Mouse (Mus musculus) limb, embryonic 11.5 days (tissue): ENCODE results near the gene Pou2af1. TPM values are rescaled to one million over a fixed set of nuclear protein-coding genes. Genes with fewer than 3 reads are reported as not detected.

Experiments
- ATAC-seq: fragments of 200-750 bp; cut with Nextera tagmentation; 2 replicates; pipeline ENCODE4 v1.8.0; 2017; ENCODE audit warnings: low read depth; ENCODE audit not compliant: insufficient number of reproducible peaks, low FRiP score, low TSS enrichment
- DNase-seq: peaks from one replicate; pipeline ENCODE4 v3.0.0-alpha.2; 2015; ENCODE audit warnings: low spot score
- H3K27ac ChIP-seq: fragments of 300-500 bp; sonication (generic); replicated peaks from 2 replicates; pipeline ENCODE4 v1.5.1; 2014; ENCODE audit warnings: low read depth, mild to moderate bottlenecking, low read length
- H3K27me3 ChIP-seq: fragments of 300-500 bp; sonication (generic); 2 replicates; pipeline ENCODE4 v1.6.1; 2014; ENCODE audit warnings: mild to moderate bottlenecking, low read length, mixed read lengths; ENCODE audit not compliant: control insufficient read depth, insufficient read depth
- H3K36me3 ChIP-seq: fragments of 300-500 bp; sonication (generic); 2 replicates; pipeline ENCODE4 v1.6.1; 2014; ENCODE audit warnings: mild to moderate bottlenecking, low read length, moderate library complexity, mixed read lengths; ENCODE audit not compliant: control insufficient read depth, insufficient read depth
- H3K4me1 ChIP-seq: fragments of 300-500 bp; sonication (generic); 2 replicates; pipeline ENCODE4 v1.6.1; 2014; ENCODE audit warnings: low read length, mixed read lengths; ENCODE audit not compliant: control insufficient read depth, insufficient read depth
- H3K4me2 ChIP-seq: fragments of 300-500 bp; sonication (generic); 2 replicates; pipeline ENCODE4 v1.6.1; 2014; ENCODE audit warnings: low read depth, mild to moderate bottlenecking, moderate library complexity; ENCODE audit not compliant: severe bottlenecking
- H3K4me3 ChIP-seq: fragments of 300-500 bp; sonication (generic); 2 replicates; pipeline ENCODE4 v1.5.1; 2014; ENCODE audit warnings: low read depth, low read length
- H3K9ac ChIP-seq: fragments of 300-500 bp; sonication (generic); 2 replicates; pipeline ENCODE4 v1.6.1; 2014; ENCODE audit warnings: mild to moderate bottlenecking, low read length
- H3K9me3 ChIP-seq: fragments of 300-500 bp; sonication (generic); 2 replicates; pipeline ENCODE4 v1.6.1; 2016; ENCODE audit warnings: low read length; ENCODE audit not compliant: control insufficient read depth
- WGBS: fragments of 180-500 bp; shearing (Covaris S2); extraction: QIAGEN DNeasy Blood & Tissue Kit; methylation state at CpG from one replicate; pipeline ENCODE4 v1.1.7; 2014; 5-methylcytosine and 5-hydroxymethylcytosine counted together
- polyA plus RNA-seq: library from polyadenylated mRNA; unstranded; fragments of >200 nt; fragmentation: Nextera tagmentation; extraction: Ambion mirVana; gene quantifications from 2 replicates; pipeline ENCODE4 v1.2.1, GENCODE M21; 2014

Gene Pou2af1
- polyA plus RNA-seq, 1 experiment from 2014 or later, result not detected

GRCm38 (mm10) chr9:51175722-51176121, 37.8 kb upstream of the Pou2af1 start:
- ATAC-seq (no peak), DNase-seq (no peak)
- no peak overlapping the region for H3K27ac ChIP-seq
- H3K27me3 ChIP-seq, result no peaks in the 10 kb centered on the region
- no peak overlapping the region for H3K4me3 ChIP-seq
- H3K36me3 ChIP-seq, result no peaks in the 10 kb centered on the region
- H3K9me3 ChIP-seq, result no peaks in the 10 kb centered on the region
- 78% methylated on average over 1 of the region's 1 CpGs for WGBS
- no peaks in the 10 kb centered on the region for H3K4me1 ChIP-seq
- H3K4me2 ChIP-seq, result no peak overlapping the region
- no peak overlapping the region for H3K9ac ChIP-seq

GRCm38 (mm10) chr9:51178297-51178696, 35.2 kb upstream of the Pou2af1 start:
- no peak for DNase-seq
- H3K36me3 ChIP-seq, result no peaks in the 10 kb centered on the region
- no peak overlapping the region for H3K4me3 ChIP-seq
- H3K9ac ChIP-seq, result no peak overlapping the region
- H3K9me3 ChIP-seq, result no peaks in the 10 kb centered on the region
- H3K27ac ChIP-seq, result no peak overlapping the region
- H3K4me2 ChIP-seq, result no peak overlapping the region
- ATAC-seq, result no peak
- no peaks in the 10 kb centered on the region for H3K4me1 ChIP-seq
- no peaks in the 10 kb centered on the region for H3K27me3 ChIP-seq
- WGBS, result 93% methylated on average over 1 of the region's 1 CpGs

GRCm38 (mm10) chr9:51180621-51181020, 32.9 kb upstream of the Pou2af1 start:
- ATAC-seq (no peak), DNase-seq (no peak)
- no peaks in the 10 kb centered on the region for H3K9me3 ChIP-seq
- no peaks in the 10 kb centered on the region for H3K36me3 ChIP-seq
- H3K4me1 ChIP-seq, result no peaks in the 10 kb centered on the region
- H3K4me3 ChIP-seq, result no peak overlapping the region
- H3K9ac ChIP-seq, result no peak overlapping the region
- WGBS, result 91% methylated on average over 5 of the region's 5 CpGs
- H3K27ac ChIP-seq, result no peak overlapping the region
- no peak overlapping the region for H3K4me2 ChIP-seq
- no peaks in the 10 kb centered on the region for H3K27me3 ChIP-seq

- no peak overlapping the region for H3K9ac ChIP-seq
- no peak overlapping the region for H3K4me2 ChIP-seq
- H3K9me3 ChIP-seq, result no peaks in the 10 kb centered on the region
- no peak for ATAC-seq
- no peaks in the 10 kb centered on the region for H3K27me3 ChIP-seq
- no peaks in the 10 kb centered on the region for H3K36me3 ChIP-seq
- 87% methylated on average over 15 of the region's 15 CpGs for WGBS
- no peak for DNase-seq
- H3K27ac ChIP-seq, result no peak overlapping the region
- no peak overlapping the region for H3K4me3 ChIP-seq
- H3K4me1 ChIP-seq, result no peaks in the 10 kb centered on the region
These were observed 30.5 kb upstream of the Pou2af1 start for GRCm38 (mm10) chr9:51182716-51183710.

DNA sequence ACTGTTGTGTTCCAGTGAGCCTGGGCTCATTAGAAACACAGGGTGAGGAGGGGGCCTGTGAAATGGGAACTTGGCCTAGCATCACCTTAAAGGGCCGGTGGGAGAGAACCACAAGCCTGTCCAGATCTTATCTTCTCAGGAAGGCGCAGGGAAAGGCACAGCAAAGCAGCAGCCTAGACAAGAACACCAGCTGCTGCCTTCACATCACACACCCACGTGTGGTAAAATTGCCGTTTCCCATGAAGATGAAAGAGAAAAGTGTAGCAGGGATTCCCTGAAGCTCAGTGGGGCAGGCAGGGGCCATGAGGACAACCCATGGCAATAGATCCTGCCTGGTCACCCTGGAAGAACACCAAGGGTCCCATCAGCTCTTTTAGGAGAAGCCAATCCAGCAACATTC, 28.1 kb upstream of the Pou2af1 start:
- ATAC-seq (no peak), DNase-seq (no peak)
- Histone ChIP-seq H3K27me3 (no peaks in the 10 kb centered on the region), H3K9ac (no peak overlapping the region), H3K4me3 (no peak overlapping the region), H3K4me2 (no peak overlapping the region), H3K27ac (no peak overlapping the region), H3K36me3 (no peaks in the 10 kb centered on the region), H3K4me1 (no peaks in the 10 kb centered on the region), H3K9me3 (no peaks in the 10 kb centered on the region)
- WGBS, result 51% methylated on average over 4 of the region's 4 CpGs

DNA sequence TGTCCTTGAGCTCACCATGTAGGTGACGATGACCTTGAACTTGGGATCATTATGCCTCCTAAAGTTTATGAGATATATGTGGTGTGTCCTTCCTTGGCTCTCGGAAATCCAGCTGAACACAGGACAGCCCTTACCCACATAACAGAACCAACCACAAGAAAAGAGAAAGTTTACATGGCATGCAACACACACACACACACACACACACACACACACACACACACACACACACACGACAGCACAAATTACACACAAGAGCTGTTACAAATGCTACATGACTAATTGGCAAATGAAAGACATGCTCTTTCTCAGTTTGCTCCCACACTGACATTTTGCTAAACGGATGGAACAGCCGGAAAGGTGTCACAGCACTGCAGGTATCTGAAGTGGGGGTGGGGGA, 27.6 kb upstream of the Pou2af1 start:
- Histone ChIP-seq H3K36me3 (no peaks in the 10 kb centered on the region), H3K4me3 (no peak overlapping the region), H3K9ac (no peak overlapping the region), H3K4me1 (no peaks in the 10 kb centered on the region), H3K27ac (no peak overlapping the region), H3K27me3 (no peaks in the 10 kb centered on the region), H3K4me2 (no peak overlapping the region), H3K9me3 (no peaks in the 10 kb centered on the region)
- no peak for ATAC-seq
- DNase-seq, result no peak
- 76% methylated on average over 5 of the region's 5 CpGs for WGBS

- Histone ChIP-seq H3K9me3 (no peaks in the 10 kb centered on the region; the same call in 1 of the 2 replicates), H3K27ac (no peak overlapping the region), H3K4me1 (no peaks in the 10 kb centered on the region), H3K9ac (no peak overlapping the region), H3K36me3 (no peaks in the 10 kb centered on the region), H3K4me3 (no peak overlapping the region), H3K27me3 (no peaks in the 10 kb centered on the region), H3K4me2 (no peak overlapping the region)
- 80% methylated on average over 3 of the region's 3 CpGs for WGBS
- DNase-seq (no peak), ATAC-seq (no peak)
These were observed 22.9 kb upstream of the Pou2af1 start for GRCm38 (mm10) chr9:51190655-51191054.

DNA sequence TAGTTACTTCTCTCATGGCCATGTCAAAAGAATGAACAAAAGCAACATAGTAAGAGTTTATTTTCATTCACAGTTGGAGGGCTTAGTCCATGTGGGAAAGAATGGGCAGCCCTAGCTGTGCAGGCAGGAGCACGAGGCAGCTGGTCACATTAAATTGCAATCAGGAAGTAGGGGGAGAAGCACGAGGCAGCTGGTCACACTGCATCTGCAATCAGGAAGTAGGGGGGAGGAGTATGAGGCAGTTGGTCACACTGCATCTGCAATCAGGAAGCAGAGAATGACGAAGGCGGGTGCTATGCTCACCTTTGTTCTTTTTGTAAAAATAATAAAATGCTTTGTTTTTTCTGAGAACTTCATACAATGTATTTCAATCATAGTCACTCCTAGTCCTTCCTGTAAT, 18.7 kb upstream of the Pou2af1 start:
- WGBS, result 81% methylated on average over 4 of the region's 4 CpGs
- DNase-seq (no peak), ATAC-seq (no peak)
- H3K4me2 ChIP-seq, result no peak overlapping the region
- no peaks in the 10 kb centered on the region for H3K4me1 ChIP-seq
- H3K27me3 ChIP-seq, result no peaks in the 10 kb centered on the region
- H3K36me3 ChIP-seq, result no peaks in the 10 kb centered on the region
- no peak overlapping the region for H3K27ac ChIP-seq
- H3K9me3 ChIP-seq, result no peaks in the 10 kb centered on the region; the same call in 1 of the 2 replicates
- H3K9ac ChIP-seq, result no peak overlapping the region
- no peak overlapping the region for H3K4me3 ChIP-seq
